In genomic region chr16:35403356-35403755, GRCm38 (mm10) we compare ENCODE assay signal across 16 mouse cellular contexts.
"Had no signal": no experiment of that assay in that cellular context is flagged by ENCODE, and none has a peak within 500 bp of the region (broad histone marks: within the 10 kb centered on the region; RNA-seq: fewer than 3 reads in every experiment).

No protein-coding gene starts in this region.

- H3K36me3 ChIP-seq: neural tube, embryonic 13.5 days had no signal

- H3K4me1 ChIP-seq: limb, embryonic 12.5 days; liver, embryonic 13.5 days; midbrain, embryonic 12.5 days had no signal

- DNase-seq: kidney, adult 11 months; kidney, adult 9 months; kidney, postnatal 36 days; liver; liver, embryonic 13.5 days; liver, postnatal 0 days; right cerebral cortex, adult 18-20 months; spleen, adult 18-20 months; thymus, adult 18-20 months; thymus, postnatal 36 days had no signal

- H3K9me3 ChIP-seq: limb, embryonic 12.5 days; liver, embryonic 13.5 days; midbrain, embryonic 12.5 days; neural tube, embryonic 13.5 days had no signal

- H3K27ac ChIP-seq: kidney, postnatal 0 days; limb, embryonic 12.5 days; liver, embryonic 13.5 days; midbrain, embryonic 12.5 days; neural tube, embryonic 13.5 days had no signal

- H3K27me3 ChIP-seq: limb, embryonic 12.5 days; liver, embryonic 13.5 days; neural tube, embryonic 13.5 days had no signal

- H3K4me2 ChIP-seq: limb, embryonic 12.5 days; liver, embryonic 13.5 days; midbrain, embryonic 12.5 days; neural tube, embryonic 13.5 days had no signal

- ATAC-seq: inflammation-experienced regulatory T-cells, adult 6 months; liver, postnatal 0 days; midbrain, embryonic 16.5 days had no signal

- H3K9ac ChIP-seq: limb, embryonic 12.5 days; liver, embryonic 13.5 days; liver, postnatal 0 days; midbrain, embryonic 12.5 days; neural tube, embryonic 13.5 days had no signal

- H3K4me3 ChIP-seq: limb, embryonic 12.5 days; liver, embryonic 13.5 days; midbrain, embryonic 12.5 days; neural tube, embryonic 13.5 days had no signal
